Mouse (Mus musculus) G1E (cell line): ENCODE results near the gene Nfkbid. TPM values are rescaled to one million over a fixed set of nuclear protein-coding genes. Genes with fewer than 3 reads are reported as not detected.

ENCODE experiments used
- ATAC-seq: 2 replicates; pipeline ENCODE4 v1.8.0; 2016; ENCODE audit warnings: mild to moderate bottlenecking; ENCODE audit not compliant: insufficient number of reproducible peaks, poor library complexity, low FRiP score, severe bottlenecking; ENCODE audit errors: extremely low read depth
- DNase-seq: peaks from one replicate; pipeline ENCODE4 v3.0.0; 2012; ENCODE audit warnings: low spot score
- H3K27me3 ChIP-seq: 2 replicates; pipeline ENCODE4 v1.6.1; 2012; ENCODE audit warnings: mild to moderate bottlenecking, low read length, inconsistent platforms; ENCODE audit not compliant: insufficient read depth
- H3K36me3 ChIP-seq: replicated peaks from 2 replicates; pipeline ENCODE3; 2012; ENCODE audit warnings: mild to moderate bottlenecking, inconsistent platforms
- H3K4me1 ChIP-seq: 2 replicates; pipeline ENCODE4 v1.6.1; 2012; ENCODE audit warnings: low read depth, low read length, inconsistent platforms, mixed read lengths; ENCODE audit not compliant: insufficient read depth
- H3K4me3 ChIP-seq: 2 replicates; pipeline ENCODE4 v1.5.1; 2012; ENCODE audit warnings: low read depth, mild to moderate bottlenecking, inconsistent platforms, low read length, moderate library complexity, mixed read lengths
- H3K9me3 ChIP-seq: replicated peaks from 2 replicates; pipeline ENCODE4 v1.6.1; 2012; ENCODE audit warnings: inconsistent platforms
- CTCF ChIP-seq: IDR thresholded peaks from 2 replicates; pipeline ENCODE4 v1.5.1; 2012; ENCODE audit warnings: low read depth, low read length, inconsistent platforms, mixed read lengths
- GATA1 ChIP-seq: IDR thresholded peaks from 2 replicates; pipeline ENCODE4 v1.6.1; 2012; ENCODE audit warnings: borderline replicate concordance, low read length, inconsistent platforms, mixed read lengths
- GATA2 ChIP-seq: IDR thresholded peaks from 2 replicates; pipeline ENCODE4 v1.6.1; 2012; ENCODE audit warnings: low read depth, low read length, inconsistent platforms, borderline replicate concordance
- POLR2AphosphoS5 ChIP-seq: IDR thresholded peaks from 2 replicates; pipeline ENCODE4 v1.6.1; 2012; ENCODE audit warnings: low read depth, low read length, inconsistent platforms; ENCODE audit not compliant: insufficient replicate concordance
- TAL1 ChIP-seq: conservative IDR thresholded peaks from 2 replicates; pipeline ENCODE4 v1.6.1; 2012; ENCODE audit warnings: low read depth, low read length, inconsistent platforms, mixed read lengths
- polyA plus RNA-seq: library from polyadenylated mRNA; stranded (reverse); fragments of >175 nt; gene quantifications from 2 replicates; pipeline ENCODE4 v1.2.3, GENCODE M21; 2012
- total RNA-seq, 2 experiments: library from RNA; stranded (forward) in 1 of 2; stranded (reverse) in 1 of 2; fragments of 200-1000 nt in 1 of 2; fragments of >200 nt in 1 of 2; fragmentation: Nextera tagmentation in 1 of 2; gene quantifications; 2 replicates each; pipeline ENCODE4 v1.2.3; 2014 to 2017

Gene Nfkbid
- total and polyA plus RNA-seq, 3 experiments = 0.98 to 4.8 (median 3.0) TPM

- DNase-seq (no peak), ATAC-seq (no peak)
- H3K4me1 ChIP-seq = peaks cover 39% of the 10 kb centered on the region
These were observed 1.0 kb downstream of the Nfkbid start for GRCm38 (mm10) chr7:30422560-30422959.

GRCm38 (mm10) chr7:30423071-30423641 is 1.6 kb downstream of the Nfkbid start:
- Histone ChIP-seq H3K36me3 (peaks cover 44% of the 10 kb centered on the region), H3K27me3 (0 out of 2 replicates have a peak, but pooled peaks cover 2% of the 10 kb centered on the region), H3K9me3 (no peaks in the 10 kb centered on the region), H3K4me3 (no peak overlapping the region), H3K4me1 (peaks cover 39% of the 10 kb centered on the region)
- no peak for TF ChIP-seq CTCF
- no peak for TF ChIP-seq TAL1
- TF ChIP-seq GATA2 = no peak
- TF ChIP-seq POLR2AphosphoS5 = no peak
- no peak for TF ChIP-seq GATA1
- DNase-seq (no peak), ATAC-seq (no peak)

More at GRCm38 (mm10) chr7:30422560-30422959, 1.0 kb downstream of the Nfkbid start:
- Histone ChIP-seq H3K27me3 (0 out of 2 replicates have a peak, but pooled peaks cover 2% of the 10 kb centered on the region), H3K4me3 (peak overlapping the region; percentile 70), H3K9me3 (no peaks in the 10 kb centered on the region), H3K36me3 (peaks cover 40% of the 10 kb centered on the region)
- no peak for TF ChIP-seq CTCF
- no peak for TF ChIP-seq GATA1
- TF ChIP-seq TAL1 = no peak
- TF ChIP-seq GATA2 = no peak
- TF ChIP-seq POLR2AphosphoS5 = no peak

- peaks cover 36% of the 10 kb centered on the region for H3K36me3 ChIP-seq
- no peaks in the 10 kb centered on the region; the same call in 1 of the 2 replicates for H3K27me3 ChIP-seq
- TF ChIP-seq GATA2 (no peak), GATA1 (no peak), POLR2AphosphoS5 (no peak), TAL1 (no peak), CTCF (no peak)
- no peaks in the 10 kb centered on the region for H3K4me1 ChIP-seq
- H3K4me3 ChIP-seq = no peak overlapping the region
- DNase-seq (no peak), ATAC-seq (no peak)
- no peaks in the 10 kb centered on the region for H3K9me3 ChIP-seq
These were observed 7.8 kb downstream of the Nfkbid start for GRCm38 (mm10) chr7:30429327-30429726.

- peaks cover 29% of the 10 kb centered on the region for H3K36me3 ChIP-seq
- ATAC-seq (no peak), DNase-seq (no peak)
- H3K4me3 ChIP-seq = no peak overlapping the region
- no peaks in the 10 kb centered on the region for H3K4me1 ChIP-seq
- H3K9me3 ChIP-seq = no peaks in the 10 kb centered on the region
- no peaks in the 10 kb centered on the region; the same call in 1 of the 2 replicates for H3K27me3 ChIP-seq
- TF ChIP-seq POLR2AphosphoS5 (no peak), GATA1 (no peak), GATA2 (no peak), TAL1 (no peak), CTCF (no peak)
These were observed 8.7 kb downstream of the Nfkbid start for GRCm38 (mm10) chr7:30430191-30430590.

DNA sequence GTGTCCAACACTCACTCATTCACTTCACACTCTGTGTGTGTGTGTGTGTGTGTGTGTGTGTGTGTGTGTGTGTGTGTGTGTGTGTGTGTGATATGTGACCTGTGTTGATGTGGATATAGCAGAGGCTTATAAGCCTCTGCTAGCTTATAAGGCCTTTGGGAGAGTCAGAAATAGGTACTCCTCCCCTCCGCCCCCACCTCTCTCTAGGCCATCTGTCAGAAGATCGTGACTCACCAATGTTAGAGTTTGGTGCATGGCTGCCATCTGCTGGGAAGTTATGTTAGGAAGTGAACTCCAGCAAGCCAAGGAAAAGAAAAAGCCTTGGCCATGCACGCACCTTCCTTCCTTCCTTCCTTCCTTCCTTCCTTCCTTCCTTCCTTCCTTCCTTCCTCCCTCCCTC is 10.3 kb downstream of the Nfkbid start:
- Histone ChIP-seq H3K4me1 (no peaks in the 10 kb centered on the region), H3K27me3 (no peaks in the 10 kb centered on the region; the same call in 1 of the 2 replicates), H3K9me3 (no peaks in the 10 kb centered on the region), H3K4me3 (no peak overlapping the region), H3K36me3 (peaks cover 16% of the 10 kb centered on the region)
- DNase-seq (no peak), ATAC-seq (no peak)
- TF ChIP-seq CTCF (no peak), GATA1 (no peak), POLR2AphosphoS5 (no peak), GATA2 (no peak), TAL1 (no peak)

DNA sequence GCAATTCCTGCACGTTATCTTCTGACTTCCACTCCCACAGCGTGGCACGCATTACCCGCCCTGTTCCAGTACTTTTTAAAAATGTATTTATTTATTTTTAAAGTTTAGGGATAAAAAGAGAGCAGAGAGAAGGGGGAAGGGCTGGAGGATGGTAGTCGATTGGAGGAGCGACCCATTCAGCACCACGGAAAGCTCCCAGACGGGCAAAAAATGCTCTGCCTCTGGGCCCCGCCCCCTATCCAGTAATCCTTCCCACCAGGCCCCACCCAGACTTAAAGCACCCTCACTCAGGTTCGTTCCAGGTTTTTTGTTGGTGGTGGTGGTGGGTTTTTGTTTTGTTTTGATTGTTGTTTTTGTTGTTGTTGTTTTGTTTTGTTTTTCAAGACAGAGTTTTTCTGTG is 12.7 kb downstream of the Nfkbid start:
- peak; percentile 48 for DNase-seq
- Histone ChIP-seq H3K27me3 (no peaks in the 10 kb centered on the region; the same call in 1 of the 2 replicates), H3K4me3 (no peak overlapping the region), H3K36me3 (no peaks in the 10 kb centered on the region), H3K9me3 (no peaks in the 10 kb centered on the region), H3K4me1 (no peaks in the 10 kb centered on the region)
- no peak for ATAC-seq
- TF ChIP-seq CTCF (no peak), POLR2AphosphoS5 (no peak), TAL1 (no peak), GATA1 (no peak), GATA2 (no peak)

DNA sequence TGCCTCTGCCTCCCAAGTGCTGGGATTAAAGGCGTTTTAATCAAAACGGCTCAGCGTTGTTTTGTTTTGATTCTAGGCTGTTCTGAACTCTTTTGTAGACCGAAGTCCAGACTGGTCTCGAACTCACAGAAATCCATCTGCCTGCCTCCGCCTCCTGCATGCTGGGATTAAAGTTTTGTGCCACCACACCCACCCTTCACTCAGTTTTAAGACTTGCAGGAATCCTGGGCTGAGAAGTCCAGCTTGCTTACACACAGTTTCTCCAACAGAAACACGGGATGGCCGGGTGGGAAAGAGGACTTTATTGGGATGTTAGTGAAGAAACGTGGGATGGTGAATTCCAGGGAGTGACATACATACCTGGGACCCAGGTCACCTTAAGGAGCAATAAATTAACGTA is 13.2 kb downstream of the Nfkbid start:
- ATAC-seq = no peak
- no peaks in the 10 kb centered on the region for H3K36me3 ChIP-seq
- TF ChIP-seq POLR2AphosphoS5 (no peak), TAL1 (no peak), CTCF (no peak), GATA2 (no peak), GATA1 (no peak)

More for the DNA sequence above, 13.2 kb downstream of the Nfkbid start:
- H3K9me3 ChIP-seq = no peaks in the 10 kb centered on the region
- no peak overlapping the region for H3K4me3 ChIP-seq
- no peaks in the 10 kb centered on the region for H3K4me1 ChIP-seq
- no peaks in the 10 kb centered on the region; the same call in 1 of the 2 replicates for H3K27me3 ChIP-seq
- no peak for DNase-seq
